Mouse (Mus musculus): ENCODE data around the gene Itprid2. TPM values are rescaled to one million over a fixed set of nuclear protein-coding genes. Genes with fewer than 3 reads are reported as not detected.
A peak's percentile ranks its signal among the peaks of the same experiment; 100 is the strongest.

Itprid2 gene
- polyA plus RNA-seq, 1 experiment from 2014 or later, result 4.7 TPM

DNA sequence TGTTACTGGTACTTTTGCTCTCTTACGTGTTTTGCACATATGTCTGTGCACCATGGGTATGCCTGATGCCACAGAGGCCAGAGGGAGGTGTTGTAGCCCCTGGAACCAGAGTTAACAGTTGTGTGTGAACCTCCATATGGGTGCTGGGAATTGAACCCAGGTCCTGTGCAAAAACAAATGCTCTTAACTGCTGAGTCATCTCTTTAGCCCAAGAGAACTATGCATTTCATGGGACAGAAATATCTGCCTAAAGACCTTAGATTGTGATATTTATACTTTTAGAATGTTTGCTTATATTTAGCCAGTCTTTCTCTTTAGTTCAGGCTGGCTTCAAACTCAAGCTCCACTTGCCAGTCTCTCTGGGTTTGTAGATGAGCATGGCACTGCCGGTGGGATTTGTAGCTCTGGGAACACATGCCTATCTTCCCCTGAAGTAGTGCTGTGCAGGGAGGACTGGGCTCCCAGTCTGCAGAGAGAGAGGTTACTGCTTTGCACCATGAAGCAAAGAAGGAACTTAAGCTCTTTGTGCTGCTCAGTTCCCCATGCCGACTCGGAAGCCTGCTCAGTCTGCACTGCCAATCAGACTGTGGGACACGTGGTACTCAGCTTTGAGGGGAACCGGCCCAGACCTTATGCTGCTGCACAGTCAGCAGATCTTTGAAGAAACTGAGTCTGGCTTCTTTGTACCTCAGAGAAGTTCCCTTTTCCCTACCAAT lies 18.1 kb downstream of the Itprid2 start:
- Histone ChIP-seq H3K4me1 (no peaks in the 10 kb centered on the region), H3K4me2 (replicated peaks) (no peak overlapping the region), H3K4me3 (no peak overlapping the region), H3K9ac (replicated peaks) (no peak overlapping the region), H3K27ac (replicated peaks) (no peak overlapping the region), H3K9me3 (no peaks in the 10 kb centered on the region), H3K36me3 (no peaks in the 10 kb centered on the region; the same call in 1 of the 2 replicates), H3K27me3 (no peaks in the 10 kb centered on the region)
- WGBS, result 67% methylated on average over 6 of the region's 6 CpGs
- peak; percentile 55 for ATAC-seq (replicated peaks)

DNA sequence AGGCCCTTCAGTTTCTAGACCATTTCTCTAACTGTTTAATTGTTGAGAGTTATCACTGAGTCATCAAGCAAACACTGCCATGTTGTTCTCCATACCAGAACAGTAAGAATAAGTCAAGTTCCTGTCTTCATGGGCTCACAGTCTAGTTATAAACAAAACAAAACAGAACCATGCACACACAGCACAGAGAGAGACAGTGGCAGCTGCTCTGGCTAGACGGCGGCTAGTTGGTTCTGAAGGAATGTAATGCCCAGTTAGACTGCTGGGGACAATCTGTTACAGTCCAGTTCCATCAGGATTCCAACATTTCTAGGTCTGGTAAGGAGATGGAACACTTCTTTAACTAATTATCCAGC lies 18.6 kb downstream of the Itprid2 start:
- Histone ChIP-seq H3K36me3 (no peaks in the 10 kb centered on the region; the same call in none of the 2 replicates), H3K4me3 (no peak overlapping the region), H3K27ac (replicated peaks) (no peak overlapping the region), H3K9ac (replicated peaks) (no peak overlapping the region), H3K27me3 (no peaks in the 10 kb centered on the region), H3K4me2 (replicated peaks) (no peak overlapping the region), H3K4me1 (no peaks in the 10 kb centered on the region), H3K9me3 (no peaks in the 10 kb centered on the region)
- WGBS, result 84% methylated on average over 2 of the region's 2 CpGs
- ATAC-seq (replicated peaks), result no peak

DNA sequence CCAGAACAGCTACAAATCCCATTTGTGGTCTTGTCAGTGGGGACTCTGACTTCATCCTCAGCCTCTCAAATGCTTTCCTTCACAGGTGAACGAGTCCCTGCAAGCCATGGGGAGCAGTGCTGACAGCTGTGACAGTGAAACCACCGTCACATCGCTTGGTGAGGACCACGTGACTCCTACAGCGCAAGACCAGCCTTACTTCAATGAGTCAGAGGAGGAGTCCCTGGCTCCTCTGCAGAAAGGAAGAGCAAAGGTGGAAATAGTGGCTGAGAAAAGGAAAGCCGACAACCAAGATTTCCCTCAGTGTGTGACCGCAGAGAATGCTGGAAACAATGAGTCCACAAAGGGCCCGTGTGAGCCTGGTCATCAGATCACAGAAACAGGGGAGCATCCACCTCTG lies 21.9 kb downstream of the Itprid2 start:
- H3K36me3 ChIP-seq, result peaks cover 4% of the 10 kb centered on the region
- WGBS, result 85% methylated on average over 8 of the region's 8 CpGs
- H3K4me2 ChIP-seq (replicated peaks), result no peak overlapping the region
- no peak overlapping the region for H3K27ac ChIP-seq (replicated peaks)
- no peaks in the 10 kb centered on the region for H3K9me3 ChIP-seq
- H3K4me1 ChIP-seq, result no peaks in the 10 kb centered on the region
- no peak overlapping the region for H3K9ac ChIP-seq (replicated peaks)
- H3K27me3 ChIP-seq, result no peaks in the 10 kb centered on the region
- H3K4me3 ChIP-seq, result no peak overlapping the region
- no peak for ATAC-seq (replicated peaks)

DNA sequence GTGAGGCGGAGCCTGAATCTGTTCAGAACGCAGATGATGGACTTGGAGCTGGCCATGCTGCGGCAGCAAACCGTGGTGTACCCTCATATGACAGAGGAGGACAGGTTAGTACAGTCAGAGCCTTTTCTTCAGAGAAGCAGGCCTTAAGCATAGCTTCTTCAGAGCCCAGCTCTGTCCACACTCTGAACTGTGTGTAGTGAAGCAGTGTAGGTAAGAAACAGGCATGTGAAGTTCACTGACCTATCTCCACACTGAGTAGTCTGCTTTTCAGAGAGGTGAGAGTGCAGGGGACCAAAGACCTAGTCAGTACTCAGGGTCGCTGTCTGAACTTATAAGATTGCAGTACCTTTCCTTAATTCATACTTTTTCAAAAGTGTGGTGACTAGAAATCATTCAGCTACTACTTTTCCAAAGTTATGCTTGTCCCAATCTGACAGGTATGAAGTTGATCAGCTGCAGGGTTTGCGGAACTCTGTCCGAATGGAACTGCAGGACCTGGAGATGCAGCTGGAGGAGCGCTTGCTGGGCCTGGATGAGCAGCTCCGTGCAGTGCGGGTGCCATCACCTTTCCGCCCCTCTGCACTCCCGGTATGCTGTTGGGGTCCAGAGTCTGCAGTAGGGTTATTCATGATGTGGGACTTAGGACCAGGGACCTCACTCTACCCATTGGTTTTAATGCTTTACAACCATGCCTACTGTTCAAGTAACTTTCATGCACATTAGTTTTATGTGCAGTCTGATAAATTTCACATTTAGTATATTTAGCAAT lies 25.4 kb downstream of the Itprid2 start:
- WGBS, result 77% methylated on average over 12 of the region's 12 CpGs
- no peak for ATAC-seq (replicated peaks)
- Histone ChIP-seq H3K9ac (replicated peaks) (no peak overlapping the region), H3K36me3 (peaks cover 4% of the 10 kb centered on the region), H3K9me3 (no peaks in the 10 kb centered on the region), H3K4me1 (no peaks in the 10 kb centered on the region), H3K4me3 (no peak overlapping the region), H3K27me3 (no peaks in the 10 kb centered on the region), H3K4me2 (replicated peaks) (no peak overlapping the region), H3K27ac (replicated peaks) (no peak overlapping the region)

DNA sequence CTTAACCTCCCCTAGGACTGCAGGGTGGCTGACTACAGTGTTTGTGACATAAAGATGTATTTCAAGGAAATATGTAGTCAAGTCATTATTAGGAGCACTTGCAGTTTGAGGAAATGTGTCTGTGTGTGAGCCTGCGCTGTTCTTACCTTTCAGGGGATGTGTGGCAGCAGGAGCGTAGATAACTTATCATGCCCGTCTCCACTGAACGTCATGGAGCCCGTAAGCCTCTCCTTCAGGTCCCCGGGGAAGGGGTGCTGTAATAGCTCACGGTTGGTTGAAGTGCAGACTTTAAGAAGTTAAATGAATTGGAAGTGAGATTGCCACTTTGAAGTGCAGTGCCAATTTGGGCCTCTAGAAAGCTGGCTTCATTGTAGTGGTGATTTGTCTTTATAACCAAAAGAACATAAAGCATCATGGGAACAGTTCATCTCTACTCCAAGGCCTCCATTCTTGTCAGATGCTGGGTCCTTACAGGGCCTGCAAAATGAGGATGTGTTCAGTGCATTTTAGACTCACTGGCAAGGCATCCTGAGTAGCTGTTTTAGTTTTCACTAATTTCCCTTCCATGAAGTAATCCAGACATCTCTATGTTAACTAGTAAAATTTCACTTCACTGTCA lies 26.4 kb downstream of the Itprid2 start:
- WGBS, result 21% methylated on average over 7 of the region's 7 CpGs
- H3K9ac ChIP-seq (replicated peaks), result no peak overlapping the region
- H3K4me3 ChIP-seq, result no peak overlapping the region
- no peak overlapping the region for H3K4me2 ChIP-seq (replicated peaks)
- H3K27me3 ChIP-seq, result no peaks in the 10 kb centered on the region
- no peak overlapping the region for H3K27ac ChIP-seq (replicated peaks)
- H3K36me3 ChIP-seq, result peaks cover 4% of the 10 kb centered on the region
- no peaks in the 10 kb centered on the region for H3K9me3 ChIP-seq
- no peaks in the 10 kb centered on the region for H3K4me1 ChIP-seq
- no peak; the same call in 1 of the 2 replicates for ATAC-seq (replicated peaks)

DNA sequence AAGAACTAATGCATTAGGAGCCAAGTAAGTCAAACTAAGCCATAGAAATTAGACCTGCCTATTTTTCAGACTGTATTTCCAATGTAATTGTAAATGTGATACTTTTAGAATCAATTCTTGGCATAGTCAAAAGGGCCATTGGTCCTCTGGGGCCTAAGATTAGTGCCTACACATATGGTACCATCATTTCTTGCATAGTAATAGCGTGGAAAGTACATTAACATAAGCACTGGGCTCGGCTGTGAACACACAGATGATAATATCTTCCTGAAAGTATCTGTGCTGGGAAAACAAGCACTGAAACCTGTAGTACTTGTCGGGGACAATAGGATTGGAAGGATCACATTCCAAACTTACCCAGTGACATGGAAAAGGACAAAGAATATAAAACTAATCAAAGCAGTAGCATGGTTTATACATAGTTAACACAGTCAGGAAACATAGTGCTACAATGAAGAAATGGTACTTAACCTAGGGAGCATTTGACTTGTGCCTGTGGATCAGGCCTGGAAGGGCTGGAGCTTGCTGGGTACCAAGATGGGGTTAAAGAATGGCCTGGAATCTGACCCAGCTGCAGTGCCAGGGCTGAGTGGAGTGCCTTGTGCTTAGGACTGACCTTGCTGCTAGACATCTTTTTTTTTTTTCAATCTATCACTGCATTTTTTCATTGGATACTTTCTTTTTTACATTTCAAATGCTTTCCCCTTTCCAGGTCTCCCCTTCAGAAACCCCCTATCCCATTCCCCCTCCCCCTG lies 29.6 kb downstream of the Itprid2 start:
- no peak overlapping the region for H3K4me2 ChIP-seq (replicated peaks)
- H3K4me3 ChIP-seq, result no peak overlapping the region
- 68% methylated on average over 3 of the region's 3 CpGs for WGBS
- no peak for ATAC-seq (replicated peaks)
- H3K9ac ChIP-seq (replicated peaks), result no peak overlapping the region
- no peaks in the 10 kb centered on the region for H3K27me3 ChIP-seq
- 0 out of 2 replicates have a peak, but pooled peaks cover 4% of the 10 kb centered on the region for H3K36me3 ChIP-seq
- H3K9me3 ChIP-seq, result no peaks in the 10 kb centered on the region
- no peak overlapping the region for H3K27ac ChIP-seq (replicated peaks)
- H3K4me1 ChIP-seq, result no peaks in the 10 kb centered on the region

DNA sequence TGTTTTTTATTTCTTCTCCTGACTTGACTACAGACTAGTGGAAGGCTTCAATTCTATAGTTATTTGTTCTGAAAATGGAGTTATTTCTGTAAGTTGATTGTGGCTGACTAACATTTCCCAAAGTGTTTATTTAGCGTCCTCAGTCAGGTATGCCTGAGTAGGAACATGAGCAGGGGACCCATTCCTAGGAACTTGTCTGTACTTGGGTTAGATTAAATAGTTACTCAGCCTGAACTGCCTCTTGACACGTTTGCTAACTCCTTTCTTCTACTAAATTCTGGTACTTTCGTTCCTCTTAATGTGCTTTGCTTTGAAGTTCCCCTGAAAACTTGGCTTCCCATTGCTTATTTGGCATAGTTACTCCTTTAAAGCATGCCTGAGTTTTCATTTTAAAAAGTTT lies 30.3 kb downstream of the Itprid2 start:
- Histone ChIP-seq H3K27me3 (no peaks in the 10 kb centered on the region), H3K4me1 (no peaks in the 10 kb centered on the region), H3K36me3 (0 out of 2 replicates have a peak, but pooled peaks cover 3% of the 10 kb centered on the region), H3K9ac (replicated peaks) (no peak overlapping the region), H3K27ac (replicated peaks) (no peak overlapping the region), H3K9me3 (no peaks in the 10 kb centered on the region), H3K4me2 (replicated peaks) (no peak overlapping the region), H3K4me3 (no peak overlapping the region)
- ATAC-seq (replicated peaks), result no peak
- 39% methylated on average over 3 of the region's 3 CpGs for WGBS

DNA sequence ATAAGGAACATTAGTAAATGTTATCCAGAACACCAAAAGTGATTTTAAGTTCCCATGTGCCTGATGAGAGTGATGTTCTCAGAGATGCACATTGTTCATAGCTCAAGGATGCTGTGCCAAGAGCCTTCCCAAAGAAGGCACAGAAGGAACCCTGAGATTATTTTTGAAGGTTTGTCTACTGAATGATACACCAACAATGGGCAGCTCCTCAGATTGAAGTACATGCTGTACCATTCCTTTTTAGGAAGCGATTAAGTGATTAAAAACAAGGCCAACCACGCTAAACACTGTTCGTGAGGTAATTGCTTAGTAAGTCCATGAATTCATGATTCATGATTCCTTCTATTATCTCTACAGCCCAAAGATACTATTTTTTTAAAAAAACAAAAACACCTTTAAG lies 40.1 kb downstream of the Itprid2 start:
- H3K9ac ChIP-seq (replicated peaks), result no peak overlapping the region
- H3K4me3 ChIP-seq, result no peak overlapping the region
- ATAC-seq (replicated peaks), result no peak
- no peak overlapping the region for H3K27ac ChIP-seq (replicated peaks)
- H3K4me1 ChIP-seq, result no peaks in the 10 kb centered on the region
- H3K4me2 ChIP-seq (replicated peaks), result no peak overlapping the region
- H3K36me3 ChIP-seq, result no peaks in the 10 kb centered on the region
- WGBS, result 77% methylated on average over 3 of the region's 3 CpGs
- H3K27me3 ChIP-seq, result no peaks in the 10 kb centered on the region
- no peaks in the 10 kb centered on the region for H3K9me3 ChIP-seq

DNA sequence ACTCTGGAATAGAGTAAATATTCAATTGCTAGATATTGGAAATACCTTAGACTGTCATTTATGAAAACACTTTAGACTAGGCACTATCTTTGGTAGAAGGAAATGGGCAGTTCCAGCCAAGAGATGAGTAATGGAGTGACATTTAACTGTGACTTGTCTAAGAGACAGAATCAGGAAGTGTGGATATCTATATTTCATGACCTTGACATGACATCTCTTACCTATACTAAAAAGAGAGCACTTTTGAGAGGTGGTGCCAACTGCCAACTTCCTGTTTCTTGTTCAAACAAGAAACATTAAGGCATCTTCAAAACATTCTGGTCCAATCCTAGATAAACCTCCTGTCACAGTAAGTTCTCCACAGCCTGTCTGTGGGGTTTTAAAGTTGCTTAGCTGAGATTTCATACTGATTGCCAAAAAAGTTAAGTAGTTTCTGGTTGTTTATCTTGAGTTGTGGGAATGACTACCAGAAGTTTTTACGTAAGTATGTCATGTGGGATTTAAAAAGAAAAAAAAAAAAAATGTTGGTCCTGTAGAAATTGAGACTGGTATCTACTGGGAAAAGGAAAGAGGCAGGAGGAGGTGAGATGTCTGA lies 42.6 kb downstream of the Itprid2 start:
- no peaks in the 10 kb centered on the region for H3K27me3 ChIP-seq
- H3K36me3 ChIP-seq, result no peaks in the 10 kb centered on the region
- 97% methylated on average over 1 of the region's 1 CpGs for WGBS
- H3K9ac ChIP-seq (replicated peaks), result no peak overlapping the region
- no peaks in the 10 kb centered on the region for H3K9me3 ChIP-seq
- no peak overlapping the region for H3K4me3 ChIP-seq
- no peak overlapping the region for H3K27ac ChIP-seq (replicated peaks)
- H3K4me1 ChIP-seq, result no peaks in the 10 kb centered on the region
- no peak overlapping the region for H3K4me2 ChIP-seq (replicated peaks)
- ATAC-seq (replicated peaks), result no peak

DNA sequence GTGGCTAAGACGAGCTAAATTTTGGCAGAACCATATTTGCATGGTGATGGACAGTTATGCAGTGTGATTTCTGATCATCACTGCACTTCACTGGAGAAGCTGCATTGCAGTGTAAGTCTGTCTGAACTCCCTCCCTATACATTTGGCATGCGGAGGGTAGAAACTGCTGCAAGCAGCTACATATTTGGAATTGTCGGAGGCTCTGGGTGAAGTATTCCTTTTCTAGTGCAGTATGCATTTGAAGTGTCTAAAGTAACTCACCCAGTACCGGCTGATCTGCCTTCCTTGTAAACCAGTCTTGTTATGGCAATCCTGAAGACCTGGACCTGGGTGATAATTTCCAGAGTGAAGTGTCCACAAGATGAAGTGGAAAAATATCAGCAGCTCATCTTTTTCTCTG lies 46.5 kb downstream of the Itprid2 start:
- Histone ChIP-seq H3K4me3 (no peak overlapping the region), H3K4me1 (no peaks in the 10 kb centered on the region), H3K4me2 (replicated peaks) (no peak overlapping the region), H3K9ac (replicated peaks) (no peak overlapping the region), H3K36me3 (no peaks in the 10 kb centered on the region), H3K27ac (replicated peaks) (no peak overlapping the region), H3K9me3 (no peaks in the 10 kb centered on the region), H3K27me3 (no peaks in the 10 kb centered on the region)
- 86% methylated on average over 4 of the region's 4 CpGs for WGBS
- no peak for ATAC-seq (replicated peaks)

DNA sequence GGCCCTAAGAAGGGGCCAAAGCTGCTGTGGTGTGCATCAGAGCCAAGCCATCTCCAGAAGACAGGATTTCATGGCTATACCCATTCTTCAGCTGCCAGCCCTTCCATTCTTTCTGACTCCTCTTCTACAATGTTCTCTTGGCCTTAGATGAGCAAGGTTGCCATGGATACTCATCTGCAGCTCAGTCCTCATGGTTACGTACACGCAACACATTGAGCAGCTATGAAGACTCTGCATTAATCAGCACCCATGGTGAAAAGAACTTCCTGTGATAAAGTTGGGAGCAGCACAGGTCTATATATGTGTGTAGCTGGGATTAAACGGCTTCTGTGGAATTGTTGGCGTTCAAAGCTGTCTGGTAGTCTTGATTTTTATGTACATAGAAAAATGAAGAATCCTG lies 48.1 kb downstream of the Itprid2 start:
- no peak overlapping the region for H3K4me2 ChIP-seq (replicated peaks)
- H3K4me3 ChIP-seq, result no peak overlapping the region
- no peak overlapping the region for H3K27ac ChIP-seq (replicated peaks)
- H3K9me3 ChIP-seq, result no peaks in the 10 kb centered on the region
- no peaks in the 10 kb centered on the region for H3K36me3 ChIP-seq
- no peaks in the 10 kb centered on the region for H3K27me3 ChIP-seq
- 88% methylated on average over 4 of the region's 4 CpGs for WGBS
- no peak overlapping the region for H3K9ac ChIP-seq (replicated peaks)
- H3K4me1 ChIP-seq, result no peaks in the 10 kb centered on the region
- no peak for ATAC-seq (replicated peaks)
